Mouse (Mus musculus) bone marrow, adult 2 months (tissue): ENCODE results near the gene Myo10. TPM values are rescaled to one million over a fixed set of nuclear protein-coding genes. Genes with fewer than 3 reads are reported as not detected.

Source experiments
- H3K27ac ChIP-seq: fragments of 200-500 bp; 2 replicates; pipeline ENCODE4 v1.5.1; 2012; ENCODE audit warnings: low read depth, mild to moderate bottlenecking, control low read depth, inconsistent platforms, low read length; ENCODE audit not compliant: control insufficient read depth, poor library complexity, insufficient read depth
- H3K4me1 ChIP-seq: fragments of 200-500 bp; 2 replicates; pipeline ENCODE4 v1.6.1; 2011; ENCODE audit warnings: low read length; ENCODE audit not compliant: control insufficient read depth, insufficient read depth
- H3K4me3 ChIP-seq: fragments of 200-500 bp; replicated peaks from 2 replicates; pipeline ENCODE3; 2011; ENCODE audit warnings: mild to moderate bottlenecking, low read depth, low read length, control low read depth; ENCODE audit not compliant: control insufficient read depth
- CTCF ChIP-seq: fragments of 200-500 bp; IDR thresholded peaks from 2 replicates; pipeline ENCODE4 v1.5.1; 2011; ENCODE audit warnings: low read length, control low read depth; ENCODE audit not compliant: control insufficient read depth, insufficient read depth
- POLR2A ChIP-seq: fragments of 200-500 bp; IDR thresholded peaks from 2 replicates; pipeline ENCODE4 v1.6.1; 2011; ENCODE audit warnings: low read depth, mild to moderate bottlenecking, control low read depth, low read length, borderline replicate concordance; ENCODE audit not compliant: control insufficient read depth
- WGBS: fragments of 180-500 bp; shearing (Covaris S2); methylation state at CpG from one replicate; pipeline ENCODE4 v1.1.7; 2018; 5-methylcytosine and 5-hydroxymethylcytosine counted together
- polyA plus RNA-seq: library from polyadenylated mRNA; stranded (reverse); fragments of >200 nt; gene quantifications from 2 replicates; pipeline ENCODE4 v1.2.4, GENCODE M21; 2011; ENCODE audit warnings: low replicate concordance; ENCODE audit not compliant: missing spikeins, insufficient read depth, insufficient read length

The Myo10 gene
- polyA plus RNA-seq, 1 experiment, result 19.1 TPM

- Histone ChIP-seq H3K4me1 (no peaks in the 10 kb centered on the region), H3K4me3 (no peak overlapping the region), H3K27ac (no peak overlapping the region)
- 11% methylated on average over 9 of the region's 9 CpGs for WGBS
- TF ChIP-seq POLR2A (no peak), CTCF (no peak)
These were observed 1.3 kb downstream of the Myo10 start for GRCm38 (mm10) chr15:25623556-25624180.

DNA sequence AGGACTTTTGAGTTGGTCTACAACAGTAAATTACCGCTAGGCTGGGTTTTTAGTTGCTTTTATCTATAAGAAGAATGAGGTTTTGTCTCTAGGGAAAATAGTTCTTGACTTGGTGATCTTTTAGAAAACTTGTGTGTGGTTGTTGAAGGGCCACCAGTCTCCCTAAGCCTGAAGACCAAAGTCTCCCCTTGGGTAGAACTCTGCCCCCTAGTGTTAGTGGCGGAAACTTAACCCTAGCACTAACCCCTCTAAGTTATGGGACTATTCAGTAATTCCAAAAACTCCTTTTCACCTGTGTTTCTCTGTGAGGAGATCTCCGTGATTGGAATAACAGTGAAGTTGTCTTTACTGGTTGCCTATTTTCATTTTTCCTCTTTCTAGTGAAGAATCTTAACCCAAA is 1.9 kb downstream of the Myo10 start:
- Histone ChIP-seq H3K27ac (no peak overlapping the region), H3K4me3 (no peak overlapping the region), H3K4me1 (no peaks in the 10 kb centered on the region)
- TF ChIP-seq POLR2A (no peak), CTCF (peak; percentile 43; the same call in 1 of the 2 replicates)
- 40% methylated on average over 3 of the region's 3 CpGs for WGBS

DNA sequence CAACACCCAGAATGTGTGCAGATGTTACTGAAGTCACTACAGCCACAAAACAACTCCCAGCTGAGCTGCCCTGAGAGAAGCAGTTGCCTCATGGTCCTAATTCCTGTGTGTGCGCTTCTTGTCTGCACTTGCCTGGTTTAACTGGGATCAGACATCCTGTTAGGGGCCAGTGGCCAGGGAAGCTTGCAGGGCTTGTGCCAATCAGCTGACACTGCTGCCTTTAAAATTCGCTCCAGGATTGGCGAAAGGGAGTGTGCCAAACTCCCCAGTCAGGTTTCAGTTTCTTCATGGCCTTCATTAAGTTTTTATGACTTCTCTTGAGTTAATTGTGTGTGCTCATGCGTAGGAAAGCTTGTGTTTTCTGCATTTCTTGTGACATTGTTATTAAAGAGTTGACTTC is 3.1 kb downstream of the Myo10 start:
- 78% methylated on average over 4 of the region's 4 CpGs for WGBS
- Histone ChIP-seq H3K4me1 (no peaks in the 10 kb centered on the region), H3K27ac (no peak overlapping the region), H3K4me3 (no peak overlapping the region)
- TF ChIP-seq POLR2A (no peak), CTCF (no peak)

GRCm38 (mm10) chr15:25627012-25627411 is 4.7 kb downstream of the Myo10 start:
- no peak overlapping the region for H3K4me3 ChIP-seq
- 79% methylated on average over 7 of the region's 7 CpGs for WGBS
- H3K27ac ChIP-seq, result no peak overlapping the region; the same call in 1 of the 2 replicates
- peaks cover 2% of the 10 kb centered on the region for H3K4me1 ChIP-seq
- TF ChIP-seq CTCF, result no peak

DNA sequence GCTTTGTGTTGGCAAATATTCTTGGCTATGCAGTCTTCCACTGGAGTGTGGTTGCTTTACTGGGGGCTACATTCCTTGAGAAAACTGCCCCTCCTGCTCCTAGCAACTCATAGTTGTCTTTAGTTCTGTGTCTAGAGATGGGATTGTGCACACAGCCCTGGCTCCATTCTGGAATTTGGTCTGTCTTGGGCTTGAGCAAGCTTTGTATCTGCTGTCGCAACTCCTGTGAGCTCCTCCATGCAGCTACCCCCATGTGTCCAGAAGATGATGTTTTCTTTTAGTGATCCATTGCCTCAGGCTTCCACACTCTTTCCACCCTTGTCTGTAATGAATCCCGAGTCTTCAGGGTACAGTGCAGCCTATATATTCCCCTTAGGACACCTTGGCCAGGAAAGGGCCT is 5.9 kb downstream of the Myo10 start:
- no peak overlapping the region for H3K4me3 ChIP-seq
- no peak for TF ChIP-seq CTCF
- TF ChIP-seq POLR2A, result no peak
- H3K4me1 ChIP-seq, result peaks cover 3% of the 10 kb centered on the region
- WGBS, result 79% methylated on average over 2 of the region's 2 CpGs
- H3K27ac ChIP-seq, result no peak overlapping the region

- TF ChIP-seq CTCF (no peak), POLR2A (no peak)
- Histone ChIP-seq H3K4me1 (peaks cover 3% of the 10 kb centered on the region), H3K27ac (no peak overlapping the region), H3K4me3 (no peak overlapping the region)
- WGBS, result 86% methylated on average over 9 of the region's 9 CpGs
These were observed 8.4 kb downstream of the Myo10 start for GRCm38 (mm10) chr15:25630716-25631115.

GRCm38 (mm10) chr15:25631332-25631731 is 9.0 kb downstream of the Myo10 start:
- 82% methylated on average over 6 of the region's 6 CpGs for WGBS
- Histone ChIP-seq H3K27ac (no peak overlapping the region), H3K4me3 (no peak overlapping the region), H3K4me1 (peaks cover 3% of the 10 kb centered on the region)
- no peak for TF ChIP-seq POLR2A
- TF ChIP-seq CTCF, result no peak

GRCm38 (mm10) chr15:25632902-25633301 is 10.6 kb downstream of the Myo10 start:
- WGBS, result 85% methylated on average over 11 of the region's 11 CpGs
- peaks cover 3% of the 10 kb centered on the region for H3K4me1 ChIP-seq
- H3K27ac ChIP-seq, result no peak overlapping the region

More at GRCm38 (mm10) chr15:25632902-25633301, 10.6 kb downstream of the Myo10 start:
- TF ChIP-seq POLR2A, result no peak
- TF ChIP-seq CTCF, result no peak
- no peak overlapping the region for H3K4me3 ChIP-seq
